In the genomic region with DNA sequence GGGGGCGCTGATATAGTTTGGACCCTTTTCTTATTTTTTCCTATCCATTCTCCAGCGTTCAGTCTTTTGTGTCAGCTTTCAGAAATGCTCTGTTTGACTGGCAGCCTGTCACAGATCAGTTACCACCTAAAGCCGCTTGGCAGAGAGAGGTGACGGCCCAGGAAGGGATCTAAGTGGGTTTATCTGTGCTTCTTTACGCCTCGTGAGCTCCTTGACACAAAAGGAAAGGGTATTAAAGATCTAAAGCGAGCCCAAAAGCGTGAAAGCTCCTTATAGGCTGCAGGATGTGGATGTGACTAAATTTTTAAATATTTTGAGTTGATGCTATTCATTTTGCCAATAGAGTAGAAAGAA, we compare ENCODE assay signal across 8 mouse cellular contexts.
DNase-seq lines count a peak whose midpoint lies in the region; ATAC-seq lines count a peak whose summit lies in the region.
"Had no signal": no experiment of that assay in that cellular context is flagged by ENCODE, and none has a peak within 500 bp of the region (broad histone marks: within the 10 kb centered on the region; RNA-seq: fewer than 3 reads in every experiment).

No protein-coding gene starts in this region.

- no peaks in the 10 kb centered on the region for H3K27me3 ChIP-seq in neural tube, embryonic 11.5 days (ENCODE audit: control insufficient read depth, insufficient read depth, low read length)
- H3K27me3 ChIP-seq in forebrain, embryonic 15.5 days = no peaks in the 10 kb centered on the region
- H3K27me3 ChIP-seq: megakaryocyte, embryonic 14.5 days had no signal

- H3K9me3 ChIP-seq in neural tube, embryonic 11.5 days (ENCODE audit: control insufficient read depth, low read length) = no peaks in the 10 kb centered on the region
- no peaks in the 10 kb centered on the region for H3K9me3 ChIP-seq in forebrain, embryonic 15.5 days
- H3K9me3 ChIP-seq: megakaryocyte, embryonic 14.5 days had no signal

- peak; percentile 64 for ATAC-seq in neural tube, embryonic 11.5 days (ENCODE audit: insufficient read depth, low FRiP score, low TSS enrichment)
- peak; percentile 88 for ATAC-seq in forebrain, embryonic 15.5 days (replicated peaks)

- peaks cover 11% of the 10 kb centered on the region for H3K4me1 ChIP-seq in neural tube, embryonic 11.5 days (ENCODE audit: control insufficient read depth, insufficient read depth, low read length)
- peaks cover 14% of the 10 kb centered on the region for H3K4me1 ChIP-seq in forebrain, embryonic 15.5 days
- H3K4me1 ChIP-seq: megakaryocyte, embryonic 14.5 days had no signal

- peak overlapping the region; percentile 90 for H3K27ac ChIP-seq in neural tube, embryonic 11.5 days (ENCODE audit: low read depth, low read length)
- H3K27ac ChIP-seq in forebrain, embryonic 15.5 days (replicated peaks) = peak overlapping the region; percentile 91

- DNase-seq in neural tube, embryonic 11.5 days (ENCODE audit: low spot score) = no peak
- DNase-seq in neural tube, embryonic 10.5 days (ENCODE audit: extremely low spot score, low spot score) = no peak
- DNase-seq in mesoderm, embryonic 11.5 days (ENCODE audit: low read depth, low spot score) = peak; percentile 32
- no peak for DNase-seq in spleen, adult 18-20 months
- no peak for DNase-seq in right cerebral cortex, postnatal 25 days
- no peak for DNase-seq in cerebellum, postnatal 4 days (ENCODE audit: low spot score in 2 of 2)

- H3K9ac ChIP-seq in neural tube, embryonic 11.5 days (ENCODE audit: low read length) = peak overlapping the region; percentile 37
- 0 out of 2 replicates have a peak overlapping the region, but pooled peaks have one; percentile 31 for H3K9ac ChIP-seq in forebrain, embryonic 15.5 days (replicated peaks)

- H3K4me3 ChIP-seq in neural tube, embryonic 11.5 days (ENCODE audit: low read depth, low read length) = peak overlapping the region; percentile 10; the same call in 1 of the 2 replicates
- peak overlapping the region; percentile 21 for H3K4me3 ChIP-seq in forebrain, embryonic 15.5 days
- H3K4me3 ChIP-seq: megakaryocyte, embryonic 14.5 days had no signal

- H3K36me3 ChIP-seq in neural tube, embryonic 11.5 days (ENCODE audit: control insufficient read depth, insufficient read depth, low read length) = no peaks in the 10 kb centered on the region
- H3K36me3 ChIP-seq in forebrain, embryonic 15.5 days = no peaks in the 10 kb centered on the region

- peak overlapping the region; percentile 34 for H3K4me2 ChIP-seq in neural tube, embryonic 11.5 days (ENCODE audit: low read depth)
- peak overlapping the region; percentile 46 for H3K4me2 ChIP-seq in forebrain, embryonic 15.5 days (replicated peaks)

- 11% methylated on average over 8 of the region's 8 CpGs for WGBS in neural tube, embryonic 11.5 days
- WGBS in forebrain, embryonic 15.5 days = 3% methylated on average over 8 of the region's 8 CpGs
